In genomic region chr7:31148086-31148485, GRCm38 (mm10) we compare ENCODE assay signal across 9 mouse cellular contexts. TPM values are rescaled to one million over a fixed set of nuclear protein-coding genes. Genes with fewer than 3 reads are reported as not detected.
DNase-seq lines count a peak whose midpoint lies in the region; ATAC-seq and TF ChIP-seq lines count a peak whose summit lies in the region.
"Had no signal": no experiment of that assay in that cellular context is flagged by ENCODE, and none has a peak within 500 bp of the region (broad histone marks: within the 10 kb centered on the region; RNA-seq: fewer than 3 reads in every experiment).

No protein-coding gene starts in this region.

- H3K27ac ChIP-seq in gastrocnemius, adult 2 months = peak overlapping the region; percentile 95
- H3K27ac ChIP-seq in forebrain, embryonic 13.5 days = peak overlapping the region; percentile 96
- peak overlapping the region; percentile 48 for H3K27ac ChIP-seq in liver, embryonic 15.5 days (replicated peaks)

- intact Hi-C loops in gastrocnemius, adult 2 months (cut with DNase I) = no loop called here

- H3K4me2 ChIP-seq in forebrain, embryonic 13.5 days = peak overlapping the region; percentile 85
- peak overlapping the region; percentile 77 for H3K4me2 ChIP-seq in liver, embryonic 15.5 days

- no peaks in the 10 kb centered on the region for H3K9me3 ChIP-seq in forebrain, embryonic 13.5 days (replicated peaks)
- H3K9me3 ChIP-seq in liver, embryonic 15.5 days (replicated peaks) = no peaks in the 10 kb centered on the region

- no peak for TF ChIP-seq CTCF in gastrocnemius, adult 2 months (IDR thresholded peaks at IDR 0.05)

- 57% methylated on average over 3 of the region's 3 CpGs for WGBS in forebrain, embryonic 13.5 days
- 48% methylated on average over 3 of the region's 3 CpGs for WGBS in liver, embryonic 15.5 days (ENCODE audit: insufficient replicate concordance)

- ATAC-seq in CD4-positive, CD25-positive, alpha-beta regulatory T cell, adult 4 months = peak; percentile 46
- ATAC-seq in forebrain, embryonic 13.5 days = no peak
- ATAC-seq in liver, embryonic 15.5 days (ENCODE audit: insufficient read depth) = no peak

- peak overlapping the region; percentile 92 for H3K9ac ChIP-seq in forebrain, embryonic 13.5 days
- H3K9ac ChIP-seq in liver, embryonic 15.5 days = no peak overlapping the region

- H3K4me1 ChIP-seq in forebrain, embryonic 13.5 days = peaks cover 36% of the 10 kb centered on the region
- peaks cover 61% of the 10 kb centered on the region for H3K4me1 ChIP-seq in liver, embryonic 15.5 days (replicated peaks)

- H3K4me3 ChIP-seq in gastrocnemius, adult 2 months = peak overlapping the region; percentile 96
- peak overlapping the region; percentile 72 for H3K4me3 ChIP-seq in forebrain, embryonic 13.5 days
- H3K4me3 ChIP-seq in liver, embryonic 15.5 days (replicated peaks) = 0 out of 2 replicates have a peak overlapping the region, but pooled peaks have one; percentile 69

- H3K27me3 ChIP-seq in forebrain, embryonic 13.5 days = no peaks in the 10 kb centered on the region
- H3K27me3 ChIP-seq in liver, embryonic 15.5 days = no peaks in the 10 kb centered on the region

- H3K36me3 ChIP-seq in forebrain, embryonic 13.5 days (ENCODE audit: poor library complexity, severe bottlenecking) = peaks cover 34% of the 10 kb centered on the region
- peaks cover 7% of the 10 kb centered on the region for H3K36me3 ChIP-seq in liver, embryonic 15.5 days (replicated peaks)

- no peak for DNase-seq in gastrocnemius, adult 2 months
- no peak for DNase-seq in gastrocnemius, postnatal 10 days
- DNase-seq in urinary bladder, postnatal 25 days (ENCODE audit: low spot score) = no peak
- no peak for DNase-seq in kidney, adult 8-10 months
- DNase-seq in cerebellum, adult 8-10 months = no peak

RNA-seq across cellular contexts. Expression of gene Gramd1a, which starts 7.6 kb away (rescaled TPM):
- total RNA-seq in gastrocnemius, adult 2 months (2021) = 10 to 100 TPM; 47.2 to 61.7 TPM
- total RNA-seq in gastrocnemius, postnatal 10 days (2021) = 10 to 100 TPM; 35.0 to 35.8 TPM
- 100 to 1,000 TPM in 1 of 2 experiments, 10 to 100 TPM in 1; 83.7 to 103 TPM for polyA plus RNA-seq in CD4-positive, CD25-positive, alpha-beta regulatory T cell, adult 4 months (2017; shearing (Covaris generic))
- 171 and 189 TPM in 2 replicates for polyA plus RNA-seq in forebrain, embryonic 13.5 days (2015; fragmentation: Nextera tagmentation; extraction: Ambion mirVana)
- 11.9 and 14.3 TPM in 2 replicates for polyA plus RNA-seq in liver, embryonic 15.5 days (2015; fragmentation: Nextera tagmentation; extraction: Ambion mirVana)

RNA-seq across cellular contexts. Expression of gene Scn1b, which starts 21.3 kb away (rescaled TPM):
- 100 to 1,000 TPM; 748 to 815 TPM for total RNA-seq in gastrocnemius, adult 2 months (2021)
- total RNA-seq in gastrocnemius, postnatal 10 days (2021) = 100 to 1,000 TPM; 303 to 352 TPM
- polyA plus RNA-seq in CD4-positive, CD25-positive, alpha-beta regulatory T cell, adult 4 months (2017; shearing (Covaris generic)) = not detected
- 1.1 and 1.3 TPM in 2 replicates for polyA plus RNA-seq in forebrain, embryonic 13.5 days (2015; fragmentation: Nextera tagmentation; extraction: Ambion mirVana)
- polyA plus RNA-seq in liver, embryonic 15.5 days (2015; fragmentation: Nextera tagmentation; extraction: Ambion mirVana) = 1.0 and 1.2 TPM in 2 replicates
- total RNA-seq: MEL had no signal

RNA-seq across cellular contexts. Expression of gene Hpn, which starts 33.0 kb away (rescaled TPM):
- 10 to 100 TPM; 14.0 to 15.9 TPM for total RNA-seq in gastrocnemius, adult 2 months (2021)
- 1 to 10 TPM; 6.8 to 7.8 TPM for total RNA-seq in gastrocnemius, postnatal 10 days (2021)
- 10 to 100 TPM in 1 of 2 experiments, 1 to 10 TPM in 1; 6.0 to 12.2 TPM for polyA plus RNA-seq in CD4-positive, CD25-positive, alpha-beta regulatory T cell, adult 4 months (2017; shearing (Covaris generic))
- polyA plus RNA-seq in forebrain, embryonic 13.5 days (2015; fragmentation: Nextera tagmentation; extraction: Ambion mirVana) = not detected in 2 replicates
- polyA plus RNA-seq in liver, embryonic 15.5 days (2015; fragmentation: Nextera tagmentation; extraction: Ambion mirVana) = 98.6 and 145 TPM in 2 replicates
